Mouse (Mus musculus): Measurements from ENCODE around the gene Esr1. TPM values are rescaled to one million over a fixed set of nuclear protein-coding genes. Genes with fewer than 3 reads are reported as not detected.

Gene Esr1
- polyA plus RNA-seq, 1 experiment = not detected

- H3K9ac ChIP-seq (ENCODE audit: low read depth, poor library complexity, severe bottlenecking) = no peak overlapping the region
Measured at GRCm38 (mm10) chr10:4976557-4976956, 365.2 kb downstream of the Esr1 start.

GRCm38 (mm10) chr10:4977374-4977773 lies 366.0 kb downstream of the Esr1 start:
- no peaks in the 10 kb centered on the region for H3K36me3 ChIP-seq (ENCODE audit: control insufficient read depth, insufficient read depth, low read length, poor library complexity, severe bottlenecking)
- TF ChIP-seq POLR2A (IDR thresholded peaks at IDR 0.05; ENCODE audit: insufficient read depth, low read length) (no peak), EP300 (IDR thresholded peaks at IDR 0.05; ENCODE audit: insufficient read depth, low read depth, low read length) (no peak), CTCF (IDR thresholded peaks at IDR 0.05; ENCODE audit: low read depth, low read length) (no peak)
- H3K4me1 ChIP-seq (ENCODE audit: control insufficient read depth, insufficient read depth, low read length) = no peaks in the 10 kb centered on the region
- H3K9me3 ChIP-seq (replicated peaks; ENCODE audit: control insufficient read depth, insufficient read depth, low read length, poor library complexity, severe bottlenecking) = no peaks in the 10 kb centered on the region
- no peak overlapping the region for H3K27ac ChIP-seq (ENCODE audit: insufficient read depth, low read length)
- no peak overlapping the region for H3K4me3 ChIP-seq (ENCODE audit: low read depth, low read length)
- H3K27me3 ChIP-seq (ENCODE audit: control insufficient read depth, insufficient read depth, low read length, poor library complexity, severe bottlenecking) = no peaks in the 10 kb centered on the region
- no peak overlapping the region for H3K9ac ChIP-seq (ENCODE audit: low read depth, poor library complexity, severe bottlenecking)

More at GRCm38 (mm10) chr10:4976557-4976956, 365.2 kb downstream of the Esr1 start:
- no peaks in the 10 kb centered on the region for H3K9me3 ChIP-seq (replicated peaks; ENCODE audit: control insufficient read depth, insufficient read depth, low read length, poor library complexity, severe bottlenecking)
- no peaks in the 10 kb centered on the region for H3K36me3 ChIP-seq (ENCODE audit: control insufficient read depth, insufficient read depth, low read length, poor library complexity, severe bottlenecking)
- no peak overlapping the region for H3K4me3 ChIP-seq (ENCODE audit: low read depth, low read length)
- H3K27me3 ChIP-seq (ENCODE audit: control insufficient read depth, insufficient read depth, low read length, poor library complexity, severe bottlenecking) = no peaks in the 10 kb centered on the region
- no peaks in the 10 kb centered on the region for H3K4me1 ChIP-seq (ENCODE audit: control insufficient read depth, insufficient read depth, low read length)
- H3K27ac ChIP-seq (ENCODE audit: insufficient read depth, low read length) = no peak overlapping the region
- TF ChIP-seq POLR2A (IDR thresholded peaks at IDR 0.05; ENCODE audit: insufficient read depth, low read length) = no peak
- TF ChIP-seq EP300 (IDR thresholded peaks at IDR 0.05; ENCODE audit: insufficient read depth, low read depth, low read length) = no peak
- TF ChIP-seq CTCF (IDR thresholded peaks at IDR 0.05; ENCODE audit: low read depth, low read length) = no peak

GRCm38 (mm10) chr10:4983919-4984318 lies 372.5 kb downstream of the Esr1 start:
- Histone ChIP-seq H3K9me3 (replicated peaks; ENCODE audit: control insufficient read depth, insufficient read depth, low read length, poor library complexity, severe bottlenecking) (no peaks in the 10 kb centered on the region), H3K27ac (ENCODE audit: insufficient read depth, low read length) (no peak overlapping the region), H3K9ac (ENCODE audit: low read depth, poor library complexity, severe bottlenecking) (no peak overlapping the region), H3K36me3 (ENCODE audit: control insufficient read depth, insufficient read depth, low read length, poor library complexity, severe bottlenecking) (no peaks in the 10 kb centered on the region), H3K4me3 (ENCODE audit: low read depth, low read length) (no peak overlapping the region), H3K4me1 (ENCODE audit: control insufficient read depth, insufficient read depth, low read length) (no peaks in the 10 kb centered on the region), H3K27me3 (ENCODE audit: control insufficient read depth, insufficient read depth, low read length, poor library complexity, severe bottlenecking) (no peaks in the 10 kb centered on the region)
- TF ChIP-seq EP300 (IDR thresholded peaks at IDR 0.05; ENCODE audit: insufficient read depth, low read depth, low read length) = no peak
- no peak for TF ChIP-seq CTCF (IDR thresholded peaks at IDR 0.05; ENCODE audit: low read depth, low read length)
- no peak for TF ChIP-seq POLR2A (IDR thresholded peaks at IDR 0.05; ENCODE audit: insufficient read depth, low read length)

- no peaks in the 10 kb centered on the region for H3K4me1 ChIP-seq (ENCODE audit: control insufficient read depth, insufficient read depth, low read length)
- no peaks in the 10 kb centered on the region for H3K36me3 ChIP-seq (ENCODE audit: control insufficient read depth, insufficient read depth, low read length, poor library complexity, severe bottlenecking)
- no peaks in the 10 kb centered on the region for H3K27me3 ChIP-seq (ENCODE audit: control insufficient read depth, insufficient read depth, low read length, poor library complexity, severe bottlenecking)
- H3K27ac ChIP-seq (ENCODE audit: insufficient read depth, low read length) = no peak overlapping the region
- H3K4me3 ChIP-seq (ENCODE audit: low read depth, low read length) = no peak overlapping the region
- no peak for TF ChIP-seq EP300 (IDR thresholded peaks at IDR 0.05; ENCODE audit: insufficient read depth, low read depth, low read length)
- no peak for TF ChIP-seq CTCF (IDR thresholded peaks at IDR 0.05; ENCODE audit: low read depth, low read length)
- TF ChIP-seq POLR2A (IDR thresholded peaks at IDR 0.05; ENCODE audit: insufficient read depth, low read length) = no peak
- no peak overlapping the region for H3K9ac ChIP-seq (ENCODE audit: low read depth, poor library complexity, severe bottlenecking)
- H3K9me3 ChIP-seq (replicated peaks; ENCODE audit: control insufficient read depth, insufficient read depth, low read length, poor library complexity, severe bottlenecking) = no peaks in the 10 kb centered on the region
Measured at GRCm38 (mm10) chr10:4993802-4994201, 382.4 kb downstream of the Esr1 start.

- H3K36me3 ChIP-seq (ENCODE audit: control insufficient read depth, insufficient read depth, low read length, poor library complexity, severe bottlenecking) = no peaks in the 10 kb centered on the region
- H3K27ac ChIP-seq (ENCODE audit: insufficient read depth, low read length) = no peak overlapping the region
- H3K27me3 ChIP-seq (ENCODE audit: control insufficient read depth, insufficient read depth, low read length, poor library complexity, severe bottlenecking) = no peaks in the 10 kb centered on the region
- H3K9ac ChIP-seq (ENCODE audit: low read depth, poor library complexity, severe bottlenecking) = no peak overlapping the region
- no peaks in the 10 kb centered on the region for H3K9me3 ChIP-seq (replicated peaks; ENCODE audit: control insufficient read depth, insufficient read depth, low read length, poor library complexity, severe bottlenecking)
- no peak for TF ChIP-seq EP300 (IDR thresholded peaks at IDR 0.05; ENCODE audit: insufficient read depth, low read depth, low read length)
- TF ChIP-seq CTCF (IDR thresholded peaks at IDR 0.05; ENCODE audit: low read depth, low read length) = no peak
- TF ChIP-seq POLR2A (IDR thresholded peaks at IDR 0.05; ENCODE audit: insufficient read depth, low read length) = no peak
- H3K4me1 ChIP-seq (ENCODE audit: control insufficient read depth, insufficient read depth, low read length) = no peaks in the 10 kb centered on the region
- no peak overlapping the region for H3K4me3 ChIP-seq (ENCODE audit: low read depth, low read length)
Measured at GRCm38 (mm10) chr10:4996592-4996991, 385.2 kb downstream of the Esr1 start.

- no peaks in the 10 kb centered on the region for H3K4me1 ChIP-seq (ENCODE audit: control insufficient read depth, insufficient read depth, low read length)
- H3K9ac ChIP-seq (ENCODE audit: low read depth, poor library complexity, severe bottlenecking) = no peak overlapping the region
- H3K4me3 ChIP-seq (ENCODE audit: low read depth, low read length) = no peak overlapping the region
- H3K9me3 ChIP-seq (replicated peaks; ENCODE audit: control insufficient read depth, insufficient read depth, low read length, poor library complexity, severe bottlenecking) = no peaks in the 10 kb centered on the region
- no peaks in the 10 kb centered on the region for H3K36me3 ChIP-seq (ENCODE audit: control insufficient read depth, insufficient read depth, low read length, poor library complexity, severe bottlenecking)
- H3K27me3 ChIP-seq (ENCODE audit: control insufficient read depth, insufficient read depth, low read length, poor library complexity, severe bottlenecking) = no peaks in the 10 kb centered on the region
- TF ChIP-seq CTCF (IDR thresholded peaks at IDR 0.05; ENCODE audit: low read depth, low read length) (no peak), EP300 (IDR thresholded peaks at IDR 0.05; ENCODE audit: insufficient read depth, low read depth, low read length) (no peak), POLR2A (IDR thresholded peaks at IDR 0.05; ENCODE audit: insufficient read depth, low read length) (no peak)
- H3K27ac ChIP-seq (ENCODE audit: insufficient read depth, low read length) = no peak overlapping the region
Measured at GRCm38 (mm10) chr10:5008795-5009366, 397.5 kb downstream of the Esr1 start.
